Mouse (Mus musculus): ENCODE data around the gene Speer1.
"Not testable (repeated sequence)": the region's sequence is repeated elsewhere in the genome, so short reads cannot be mapped to it uniquely, and the experiment has no call there.

The Speer1 gene

DNA sequence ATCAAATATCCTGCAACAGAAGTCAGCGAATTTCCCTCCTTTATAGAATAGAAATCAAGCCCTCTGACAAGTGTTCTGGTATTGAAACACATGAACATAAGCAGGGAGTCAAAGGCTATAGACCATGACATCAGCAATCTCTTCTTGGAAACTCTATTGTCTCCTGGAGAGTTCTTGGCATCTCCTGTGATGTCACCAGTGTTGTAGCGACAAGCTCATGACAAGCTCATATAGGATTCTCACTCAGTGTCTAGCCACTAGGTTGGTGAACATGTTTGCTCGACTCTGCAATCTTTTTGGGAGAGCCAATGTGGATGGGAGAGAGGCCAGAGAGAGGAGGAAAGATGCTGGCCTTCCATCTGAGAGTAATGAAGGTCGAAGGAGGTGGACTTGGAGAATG, at the start of gene Speer1:
Gene Speer1 (plus strand): TSS at position 301 of the 400 bp plus-strand sequence.
- not testable (repeated sequence) for DNase-seq (ENCODE audit: low read depth in 2 of 2, low spot score in 2 of 2)

Measured in CD8-positive naive resting alpha-beta T cell, adult 2 months (primary cell).